Mouse (Mus musculus): ENCODE data around the gene Klk4. TPM values are rescaled to one million over a fixed set of nuclear protein-coding genes. Genes with fewer than 3 reads are reported as not detected.

Gene Klk4
- not detected in 2 replicates for polyA plus RNA-seq (2012; ENCODE audit: insufficient read depth, insufficient read length, low replicate concordance, missing spikeins)

GRCm38 (mm10) chr7:43880912-43881311 lies at the start of gene Klk4:
Klk4 (plus strand) TSS chr7:43881160.
- TF ChIP-seq CTCF (IDR thresholded peaks at IDR 0.05; ENCODE audit: insufficient read depth, low read depth, low read length), result no peak
- 5% methylated on average over 3 of the region's 3 CpGs for WGBS

GRCm38 (mm10) chr7:43841701-43842100 lies 39.3 kb upstream of the Klk4 start, which contains the start of gene Klk5:
Klk5 (plus strand) TSS chr7:43841971.
- no peaks in the 10 kb centered on the region for H3K4me1 ChIP-seq (ENCODE audit: control insufficient read depth, insufficient read depth, low read length)
- no peak within 1 kb of the TSS for H3K27ac ChIP-seq (ENCODE audit: insufficient read depth, low read depth, low read length)
- H3K4me3 ChIP-seq (ENCODE audit: insufficient read depth, low read depth, low read length), result no peak within 1 kb of the TSS
- TF ChIP-seq POLR2A (IDR thresholded peaks at IDR 0.05; ENCODE audit: insufficient read depth, low read depth, low read length) (no peak), CTCF (IDR thresholded peaks at IDR 0.05; ENCODE audit: insufficient read depth, low read depth, low read length) (no peak)
- WGBS, result 70% methylated on average over 3 of the region's 3 CpGs

More at GRCm38 (mm10) chr7:43880912-43881311, at the start of gene Klk4:
- Histone ChIP-seq H3K4me3 (ENCODE audit: insufficient read depth, low read depth, low read length) (no peak within 1 kb of the TSS), H3K4me1 (ENCODE audit: control insufficient read depth, insufficient read depth, low read length) (peaks cover 6% of the 10 kb centered on the region), H3K27ac (ENCODE audit: insufficient read depth, low read depth, low read length) (no peak within 1 kb of the TSS)

GRCm38 (mm10) chr7:43843801-43844200 lies 37.2 kb upstream of the Klk4 start:
- WGBS, result 86% methylated on average over 4 of the region's 4 CpGs
- H3K4me1 ChIP-seq (ENCODE audit: control insufficient read depth, insufficient read depth, low read length), result no peaks in the 10 kb centered on the region
- TF ChIP-seq CTCF (IDR thresholded peaks at IDR 0.05; ENCODE audit: insufficient read depth, low read depth, low read length), result no peak
- no peak for TF ChIP-seq POLR2A (IDR thresholded peaks at IDR 0.05; ENCODE audit: insufficient read depth, low read depth, low read length)
- no peak overlapping the region for H3K4me3 ChIP-seq (ENCODE audit: insufficient read depth, low read depth, low read length)
- H3K27ac ChIP-seq (ENCODE audit: insufficient read depth, low read depth, low read length), result no peak overlapping the region

GRCm38 (mm10) chr7:43851616-43852015 lies 29.3 kb upstream of the Klk4 start:
- TF ChIP-seq CTCF (IDR thresholded peaks at IDR 0.05; ENCODE audit: insufficient read depth, low read depth, low read length) (no peak), POLR2A (IDR thresholded peaks at IDR 0.05; ENCODE audit: insufficient read depth, low read depth, low read length) (no peak)
- no peak overlapping the region for H3K27ac ChIP-seq (ENCODE audit: insufficient read depth, low read depth, low read length)
- 93% methylated on average over 6 of the region's 6 CpGs for WGBS

GRCm38 (mm10) chr7:43854642-43855380 lies 26.1 kb upstream of the Klk4 start:
- H3K4me1 ChIP-seq (ENCODE audit: control insufficient read depth, insufficient read depth, low read length), result no peaks in the 10 kb centered on the region
- no peak overlapping the region for H3K4me3 ChIP-seq (ENCODE audit: insufficient read depth, low read depth, low read length)
- H3K27ac ChIP-seq (ENCODE audit: insufficient read depth, low read depth, low read length), result no peak overlapping the region
- 84% methylated on average over 9 of the region's 9 CpGs for WGBS
- TF ChIP-seq POLR2A (IDR thresholded peaks at IDR 0.05; ENCODE audit: insufficient read depth, low read depth, low read length), result no peak
- no peak for TF ChIP-seq CTCF (IDR thresholded peaks at IDR 0.05; ENCODE audit: insufficient read depth, low read depth, low read length)

More at GRCm38 (mm10) chr7:43851616-43852015, 29.3 kb upstream of the Klk4 start:
- H3K4me3 ChIP-seq (ENCODE audit: insufficient read depth, low read depth, low read length), result no peak overlapping the region
- no peaks in the 10 kb centered on the region for H3K4me1 ChIP-seq (ENCODE audit: control insufficient read depth, insufficient read depth, low read length)

GRCm38 (mm10) chr7:43855709-43856108 lies 25.3 kb upstream of the Klk4 start:
- H3K27ac ChIP-seq (ENCODE audit: insufficient read depth, low read depth, low read length), result no peak overlapping the region
- WGBS, result 76% methylated on average over 3 of the region's 3 CpGs
- H3K4me1 ChIP-seq (ENCODE audit: control insufficient read depth, insufficient read depth, low read length), result no peaks in the 10 kb centered on the region
- TF ChIP-seq CTCF (IDR thresholded peaks at IDR 0.05; ENCODE audit: insufficient read depth, low read depth, low read length) (no peak), POLR2A (IDR thresholded peaks at IDR 0.05; ENCODE audit: insufficient read depth, low read depth, low read length) (no peak)
- H3K4me3 ChIP-seq (ENCODE audit: insufficient read depth, low read depth, low read length), result no peak overlapping the region

- WGBS, result 83% methylated on average over 7 of the region's 7 CpGs
- Histone ChIP-seq H3K4me1 (ENCODE audit: control insufficient read depth, insufficient read depth, low read length) (no peaks in the 10 kb centered on the region), H3K4me3 (ENCODE audit: insufficient read depth, low read depth, low read length) (no peak overlapping the region), H3K27ac (ENCODE audit: insufficient read depth, low read depth, low read length) (no peak overlapping the region)
- TF ChIP-seq CTCF (IDR thresholded peaks at IDR 0.05; ENCODE audit: insufficient read depth, low read depth, low read length) (no peak), POLR2A (IDR thresholded peaks at IDR 0.05; ENCODE audit: insufficient read depth, low read depth, low read length) (no peak)
These were observed 24.7 kb upstream of the Klk4 start for GRCm38 (mm10) chr7:43856307-43856706.

GRCm38 (mm10) chr7:43857501-43857900 lies 23.5 kb upstream of the Klk4 start:
- Histone ChIP-seq H3K4me3 (ENCODE audit: insufficient read depth, low read depth, low read length) (no peak overlapping the region), H3K4me1 (ENCODE audit: control insufficient read depth, insufficient read depth, low read length) (no peaks in the 10 kb centered on the region), H3K27ac (ENCODE audit: insufficient read depth, low read depth, low read length) (no peak overlapping the region)
- 92% methylated on average over 12 of the region's 12 CpGs for WGBS
- no peak for TF ChIP-seq POLR2A (IDR thresholded peaks at IDR 0.05; ENCODE audit: insufficient read depth, low read depth, low read length)
- no peak for TF ChIP-seq CTCF (IDR thresholded peaks at IDR 0.05; ENCODE audit: insufficient read depth, low read depth, low read length)

- no peak overlapping the region for H3K27ac ChIP-seq (ENCODE audit: insufficient read depth, low read depth, low read length)
- H3K4me3 ChIP-seq (ENCODE audit: insufficient read depth, low read depth, low read length), result no peak overlapping the region
- no peaks in the 10 kb centered on the region for H3K4me1 ChIP-seq (ENCODE audit: control insufficient read depth, insufficient read depth, low read length)
- WGBS, result 31% methylated on average over 8 of the region's 8 CpGs
- TF ChIP-seq CTCF (IDR thresholded peaks at IDR 0.05; ENCODE audit: insufficient read depth, low read depth, low read length), result no peak
- TF ChIP-seq POLR2A (IDR thresholded peaks at IDR 0.05; ENCODE audit: insufficient read depth, low read depth, low read length), result no peak
These were observed 20.5 kb upstream of the Klk4 start for GRCm38 (mm10) chr7:43860411-43860810.

Data from olfactory bulb, adult 2 months (tissue).